Mouse (Mus musculus) CH12.LX (cell line): ENCODE data around the gene Ube2o. TPM values are rescaled to one million over a fixed set of nuclear protein-coding genes. Genes with fewer than 3 reads are reported as not detected.

Experiments
- DNase-seq: peaks from one replicate; pipeline ENCODE4 v3.0.0-alpha.2; 2013; ENCODE audit errors: extremely low read depth
- H3K27ac ChIP-seq: 2 replicates; pipeline ENCODE4 v1.5.1; 2012; ENCODE audit warnings: low read depth, mild to moderate bottlenecking, control low read depth, moderate library complexity; ENCODE audit not compliant: insufficient read depth
- H3K27me3 ChIP-seq: replicated peaks from 2 replicates; pipeline ENCODE3; 2012; ENCODE audit warnings: inconsistent platforms
- H3K36me3 ChIP-seq, 2 experiments: replicated peaks in 1 of 2; 2 replicates each; pipeline versions ENCODE3 to v1.6.1; 2012; ENCODE audit warnings: inconsistent platforms in 1 of 2, low read length in 1 of 2, mild to moderate bottlenecking in 1 of 2, mixed read lengths in 1 of 2, moderate library complexity in 1 of 2; ENCODE audit not compliant: control insufficient read depth in 1 of 2, insufficient read depth in 1 of 2
- H3K4me1 ChIP-seq, 2 experiments: 2 replicates each; pipeline ENCODE4 v1.6.1; 2012; ENCODE audit warnings: inconsistent platforms in 1 of 2, moderate library complexity in 1 of 2; ENCODE audit not compliant: insufficient read depth in 2 of 2, control insufficient read depth in 1 of 2
- H3K4me2 ChIP-seq: 2 replicates; pipeline ENCODE4 v1.6.1; 2012; ENCODE audit warnings: low read depth, mild to moderate bottlenecking, control low read depth; ENCODE audit not compliant: poor library complexity, insufficient read depth, severe bottlenecking
- H3K4me3 ChIP-seq, 3 experiments: fragments of 150-350 bp in 1 of 3; sonication (generic) in 1 of 3; replicated peaks in 1 of 3; 2 replicates each; pipeline versions ENCODE3 to v1.5.1; 2011 to 2012; ENCODE audit warnings: low read depth in 2 of 3, low read length in 2 of 3, mild to moderate bottlenecking in 2 of 3, moderate library complexity in 2 of 3, control low read depth in 1 of 3, improper control_type of control experiment in 1 of 3, inconsistent platforms in 1 of 3, mixed read lengths in 1 of 3; ENCODE audit not compliant: poor library complexity in 1 of 3
- H3K79me2 ChIP-seq: replicated peaks from 2 replicates; pipeline ENCODE4 v1.6.1; 2012; ENCODE audit warnings: mild to moderate bottlenecking, moderate library complexity; ENCODE audit not compliant: control insufficient read depth, poor library complexity, insufficient read depth, severe bottlenecking; ENCODE audit errors: extremely low read depth
- H3K9ac ChIP-seq: 2 replicates; pipeline ENCODE4 v1.6.1; 2012; ENCODE audit warnings: low read depth, mild to moderate bottlenecking, control low read depth, moderate library complexity; ENCODE audit not compliant: insufficient read depth
- H3K9me3 ChIP-seq: replicated peaks from 2 replicates; pipeline ENCODE3; 2012; ENCODE audit warnings: low read length, inconsistent platforms, mixed read lengths
- E2F4 ChIP-seq: IDR thresholded peaks from 2 replicates; pipeline ENCODE4 v1.6.1; 2011; ENCODE audit warnings: low read depth, low read length, improper control_type of control experiment; ENCODE audit not compliant: insufficient replicate concordance
- ELF1 ChIP-seq: IDR thresholded peaks from 2 replicates; pipeline ENCODE4 v1.6.1; 2014; ENCODE audit warnings: low read depth, mild to moderate bottlenecking, inconsistent platforms, low read length, improper control_type of control experiment
- EP300 ChIP-seq: IDR thresholded peaks from 2 replicates; pipeline ENCODE4 v1.6.1; 2011; ENCODE audit warnings: low read length, improper control_type of control experiment
- GABPA ChIP-seq: IDR thresholded peaks from 2 replicates; pipeline ENCODE4 v1.6.1; 2012; ENCODE audit warnings: low read depth, low read length, improper control_type of control experiment, inconsistent platforms; ENCODE audit not compliant: insufficient replicate concordance
- HCFC1 ChIP-seq: IDR thresholded peaks from 2 replicates; pipeline ENCODE4 v1.6.1; 2012; ENCODE audit warnings: low read depth, mild to moderate bottlenecking, inconsistent platforms, low read length, improper control_type of control experiment
- IRF4 ChIP-seq: IDR thresholded peaks from 2 replicates; pipeline ENCODE4 v1.6.1; 2014; ENCODE audit warnings: low read depth, mild to moderate bottlenecking, inconsistent platforms, low read length, improper control_type of control experiment
- KAT2A ChIP-seq: IDR thresholded peaks from 2 replicates; pipeline ENCODE4 v1.6.1; 2012; ENCODE audit warnings: low read length, improper control_type of control experiment, inconsistent platforms; ENCODE audit not compliant: insufficient replicate concordance
- MAFK ChIP-seq: IDR thresholded peaks from 2 replicates; pipeline ENCODE4 v1.6.1; 2011; ENCODE audit warnings: low read length, improper control_type of control experiment; ENCODE audit not compliant: insufficient replicate concordance
- MAZ ChIP-seq: IDR thresholded peaks from 2 replicates; pipeline ENCODE4 v1.6.1; 2012; ENCODE audit warnings: low read depth, mild to moderate bottlenecking, inconsistent platforms, low read length, improper control_type of control experiment, moderate library complexity
- MEF2A ChIP-seq: IDR thresholded peaks from 2 replicates; pipeline ENCODE4 v1.6.1; 2014; ENCODE audit warnings: low read depth, mild to moderate bottlenecking, inconsistent platforms, low read length, improper control_type of control experiment, borderline replicate concordance
- MXI1 ChIP-seq: IDR thresholded peaks from 2 replicates; pipeline ENCODE4 v1.6.1; 2011; ENCODE audit warnings: mild to moderate bottlenecking, low read depth, low read length, improper control_type of control experiment
- MYC ChIP-seq: IDR thresholded peaks from 2 replicates; pipeline ENCODE4 v1.6.1; 2011; ENCODE audit warnings: low read depth, mild to moderate bottlenecking, improper control_type of control experiment, low read length
- NELFE ChIP-seq: IDR thresholded peaks from 2 replicates; pipeline ENCODE4 v1.6.1; 2011; ENCODE audit warnings: low read depth, low read length, improper control_type of control experiment
- POLR2AphosphoS2 ChIP-seq: IDR thresholded peaks from 2 replicates; pipeline ENCODE4 v1.6.1; 2011; ENCODE audit warnings: low read depth, low read length, improper control_type of control experiment
- RAD21 ChIP-seq: IDR thresholded peaks from 2 replicates; pipeline ENCODE4 v1.6.1; 2011; ENCODE audit warnings: low read depth, mild to moderate bottlenecking, low read length, improper control_type of control experiment, moderate library complexity
- TBP ChIP-seq: conservative IDR thresholded peaks from 2 replicates; pipeline ENCODE4 v1.6.1; 2011; ENCODE audit warnings: low read depth, low read length, improper control_type of control experiment
- USF2 ChIP-seq: conservative IDR thresholded peaks from 2 replicates; pipeline ENCODE4 v1.6.1; 2011; ENCODE audit warnings: low read depth, low read length, improper control_type of control experiment
- ZKSCAN1 ChIP-seq: IDR thresholded peaks from 2 replicates; pipeline ENCODE4 v1.6.1; 2012; ENCODE audit warnings: low read depth, inconsistent platforms, low read length, improper control_type of control experiment, borderline replicate concordance
- ZMIZ1 ChIP-seq: IDR thresholded peaks from 2 replicates; pipeline ENCODE4 v1.6.1; 2012; ENCODE audit warnings: low read depth, mild to moderate bottlenecking, inconsistent platforms, low read length, improper control_type of control experiment
- ZNF384 ChIP-seq: IDR thresholded peaks from 2 replicates; pipeline ENCODE4 v1.6.1; 2012; ENCODE audit warnings: low read depth, low read length, improper control_type of control experiment, inconsistent platforms
- dilution Hi-C: fragments of 300-500 bp; cut with MboI; formaldehyde crosslinking; loops from 2 replicates; pipeline ENCODE4 v1.14.3; 2020; ENCODE audit warnings: low sequenced_read_pairs; ENCODE audit not compliant: extremely low pct_unique_long_range_greater_than_20kb, extremely low pct_ligation_motif_present
- in situ Hi-C: fragments of 300-500 bp; cut with MboI; formaldehyde crosslinking; loops from 3 replicates; pipeline ENCODE4 v1.14.3; 2019; ENCODE audit warnings: low sequenced_read_pairs, low pct_ligation_motif_present, low pct_unique_long_range_greater_than_20kb, mixed read lengths
- polyA plus RNA-seq: library from polyadenylated mRNA; unstranded; fragments of >175 nt; gene quantifications from 2 replicates; pipeline ENCODE4 v1.2.1, GENCODE M21; 2012; ENCODE audit warnings: low read depth; ENCODE audit not compliant: insufficient read length
- total RNA-seq, 2 experiments: library from RNA; depleted of rRNA; stranded (reverse); fragments of 300-350 nt in 1 of 2; fragments of >200 nt in 1 of 2; gene quantifications; 2 replicates each; pipeline ENCODE4 v1.2.3; 2012 to 2014

Ube2o gene
- total and polyA plus RNA-seq, 3 experiments: 12.7 to 61.7 (median 42.8) TPM

DNA sequence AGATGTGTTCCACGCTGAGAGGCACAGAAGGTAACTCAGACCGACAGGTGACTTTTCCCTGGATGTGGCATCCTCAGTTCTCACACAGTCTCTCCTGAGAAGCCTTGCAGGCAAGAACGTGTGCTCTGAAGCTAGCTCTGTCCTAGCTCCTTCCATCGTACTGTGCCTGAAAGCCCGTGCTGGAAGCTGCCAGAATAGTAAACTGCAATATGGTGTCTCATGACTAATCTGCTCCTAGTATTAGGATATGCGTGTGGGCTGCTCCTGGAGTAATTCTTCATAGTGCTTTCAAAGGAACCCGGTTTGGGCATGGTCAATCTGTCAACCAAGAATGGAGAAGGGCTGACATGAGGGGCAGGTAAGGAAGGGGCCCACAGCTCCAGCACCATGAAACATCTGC is 10.4 kb downstream of the Ube2o start:
- TF ChIP-seq TBP (no peak), MAFK (no peak), IRF4 (no peak), MXI1 (no peak), USF2 (no peak), HCFC1 (no peak), E2F4 (no peak), ELF1 (no peak)
- TF ChIP-seq, all 38 proteins: peak for 0
- Histone ChIP-seq H3K9me3 (no peaks in the 10 kb centered on the region), H3K79me2 (peaks cover 17% of the 10 kb centered on the region), H3K27me3 (no peaks in the 10 kb centered on the region), H3K4me2 (no peak overlapping the region), H3K9ac (no peak overlapping the region), H3K36me3 (peaks cover 0 to 41% of the 10 kb centered on the region in 2 experiments), H3K4me3 (no peak overlapping the region), H3K27ac (no peak overlapping the region), H3K4me1 (peaks cover 22 to 87% of the 10 kb centered on the region in 2 experiments)
- in situ Hi-C loops: no loop called here
- dilution Hi-C loops: no loop called here
- DNase-seq: no peak

DNA sequence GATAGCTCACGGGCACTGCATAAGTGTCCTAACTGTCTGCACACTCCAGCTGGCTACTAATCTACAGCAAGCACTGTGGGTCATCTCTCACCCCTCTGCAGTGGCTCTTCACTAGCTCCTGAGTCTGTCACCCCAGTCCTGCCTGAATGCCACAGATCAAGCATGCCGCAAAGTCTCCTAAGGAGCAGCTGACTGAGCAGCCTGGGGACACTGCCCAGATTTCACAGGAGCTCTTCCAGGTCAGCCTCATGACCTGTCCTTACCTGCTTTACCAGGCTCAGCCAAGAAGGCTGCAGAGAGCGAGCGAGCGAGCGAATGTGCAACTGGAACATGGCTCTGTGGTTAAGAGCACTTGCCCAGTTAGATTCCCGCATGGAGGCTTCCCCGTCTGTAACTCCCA is 13.7 kb downstream of the Ube2o start:
- no peak overlapping the region for H3K27ac ChIP-seq
- dilution Hi-C loops (no loop called here), in situ Hi-C loops (loop anchor here (10.0 kb wide), 1 partner anchor 237 kb away; no protein-coding TSS in a partner anchor)
- DNase-seq: no peak
- no peak overlapping the region for H3K9ac ChIP-seq
- H3K4me1 ChIP-seq: peaks cover 9 to 80% of the 10 kb centered on the region in 2 experiments
- H3K9me3 ChIP-seq: no peaks in the 10 kb centered on the region
- no peak overlapping the region for H3K4me3 ChIP-seq
- H3K27me3 ChIP-seq: no peaks in the 10 kb centered on the region
- H3K79me2 ChIP-seq: peaks cover 6% of the 10 kb centered on the region
- TF ChIP-seq TBP (no peak), ZNF384 (no peak), KAT2A (no peak)
- H3K4me2 ChIP-seq: no peak overlapping the region
- peaks cover 0 to 49% of the 10 kb centered on the region in 2 experiments for H3K36me3 ChIP-seq

DNA sequence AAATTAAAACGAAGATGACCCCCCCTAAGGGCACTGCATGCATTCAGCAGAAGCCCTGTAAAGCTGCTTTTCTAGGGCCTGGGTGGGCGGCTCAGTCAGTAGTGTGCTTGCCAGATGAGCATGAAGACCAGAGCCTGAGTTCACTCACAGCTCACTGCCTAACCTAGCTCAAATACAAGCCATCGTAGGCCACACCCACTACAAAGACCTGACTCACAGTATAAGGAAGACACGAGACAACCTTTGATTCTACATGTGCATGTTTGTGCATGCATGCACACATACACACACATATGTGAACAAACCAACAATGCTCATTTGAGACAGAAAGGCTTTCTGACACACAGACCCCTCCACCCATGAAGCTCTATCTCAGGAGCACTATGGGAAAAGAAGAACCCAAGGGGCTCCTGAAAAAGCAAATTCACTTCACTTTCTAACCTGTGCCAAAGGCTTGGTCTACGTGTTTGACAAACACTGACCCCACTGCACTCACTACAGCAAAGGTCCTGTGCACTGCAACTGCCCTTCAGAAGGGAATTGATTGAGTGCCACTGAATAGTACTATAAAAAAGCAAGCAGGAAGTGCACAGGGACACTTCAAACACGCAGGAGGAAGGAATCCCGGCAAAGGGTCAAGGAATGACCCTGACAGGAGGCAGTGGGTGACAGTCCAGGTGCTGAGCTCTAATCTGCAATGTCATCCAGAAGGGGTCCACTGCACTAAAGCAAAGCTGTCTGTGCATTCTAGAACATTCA is 15.8 kb downstream of the Ube2o start:
- Histone ChIP-seq H3K79me2 (peaks cover 11% of the 10 kb centered on the region), H3K27ac (no peak overlapping the region), H3K4me3 (no peak overlapping the region), H3K4me2 (no peak overlapping the region), H3K9me3 (no peaks in the 10 kb centered on the region), H3K9ac (no peak overlapping the region), H3K27me3 (no peaks in the 10 kb centered on the region), H3K4me1 (peaks cover 4 to 80% of the 10 kb centered on the region in 2 experiments; a peak in 3 of 4 replicates), H3K36me3 (peaks cover 0 to 44% of the 10 kb centered on the region in 2 experiments)
- in situ Hi-C loops (loop anchor here (10.0 kb wide), 1 partner anchor 239 kb away; no protein-coding TSS in a partner anchor), dilution Hi-C loops (no loop called here)
- DNase-seq: no peak
- no peak for TF ChIP-seq ZNF384
- TF ChIP-seq TBP: no peak
- no peak for TF ChIP-seq GABPA
- TF ChIP-seq MYC: no peak
- TF ChIP-seq MEF2A: no peak
- no peak for TF ChIP-seq ELF1
- no peak for TF ChIP-seq MAFK
- no peak for TF ChIP-seq EP300
- TF ChIP-seq MAZ: no peak
- TF ChIP-seq POLR2AphosphoS2: no peak
- no peak for TF ChIP-seq E2F4
- TF ChIP-seq USF2: no peak
- TF ChIP-seq NELFE: no peak
- TF ChIP-seq ZMIZ1: no peak
- TF ChIP-seq HCFC1: no peak
- no peak for TF ChIP-seq RAD21
- no peak for TF ChIP-seq ZKSCAN1
